Mouse (Mus musculus): ENCODE measurements at regions not wholly inside any gene's neighbourhood (a gene's known extent, or its start where the extent isn't known, plus 50 kb on each side); places are given as distances from the start of the nearest gene placed in this dataset.
A peak's percentile ranks its signal among the peaks of the same experiment; 100 is the strongest.

GRCm38 (mm10) chr3:119498711-119499110 lies 285.6 kb downstream of the Ptbp2 start:
- 19% methylated on average over 20 of the region's 20 CpGs for WGBS
- no peaks in the 10 kb centered on the region for H3K4me1 ChIP-seq (replicated peaks; ENCODE audit: insufficient read depth, low read length)
- no peaks in the 10 kb centered on the region for H3K9me3 ChIP-seq (replicated peaks; ENCODE audit: low read length)
- H3K4me3 ChIP-seq (replicated peaks; ENCODE audit: low read depth, low read length): 0 out of 2 replicates have a peak overlapping the region, but pooled peaks have one; percentile 4
- ATAC-seq (replicated peaks; ENCODE audit: low FRiP score, low read depth) (peak; percentile 77), DNase-seq (ENCODE audit: low spot score) (peak; percentile 78)
- no peak overlapping the region for H3K27ac ChIP-seq
- no peaks in the 10 kb centered on the region for H3K36me3 ChIP-seq (ENCODE audit: insufficient read depth, low read length)
- H3K4me2 ChIP-seq (ENCODE audit: low read length): peak overlapping the region; percentile 40
- H3K27me3 ChIP-seq (ENCODE audit: insufficient read depth, low read length): no peaks in the 10 kb centered on the region
- no peak overlapping the region for H3K9ac ChIP-seq (ENCODE audit: low read depth, low read length)
- no peak for TF ChIP-seq CTCF (IDR thresholded peaks at IDR 0.05; ENCODE audit: low read depth)

GRCm38 (mm10) chr3:119497880-119498279 lies 286.4 kb downstream of the Ptbp2 start:
- H3K4me1 ChIP-seq (replicated peaks; ENCODE audit: insufficient read depth, low read length): no peaks in the 10 kb centered on the region
- no peaks in the 10 kb centered on the region for H3K27me3 ChIP-seq (ENCODE audit: insufficient read depth, low read length)
- H3K4me2 ChIP-seq (ENCODE audit: low read length): no peak overlapping the region
- no peak for TF ChIP-seq CTCF (IDR thresholded peaks at IDR 0.05; ENCODE audit: low read depth)
- no peaks in the 10 kb centered on the region for H3K9me3 ChIP-seq (replicated peaks; ENCODE audit: low read length)
- WGBS: 58% methylated on average over 7 of the region's 7 CpGs
- H3K36me3 ChIP-seq (ENCODE audit: insufficient read depth, low read length): no peaks in the 10 kb centered on the region
- no peak overlapping the region for H3K27ac ChIP-seq
- ATAC-seq (replicated peaks; ENCODE audit: low FRiP score, low read depth) (no peak), DNase-seq (ENCODE audit: low spot score) (no peak)
- no peak overlapping the region for H3K9ac ChIP-seq (ENCODE audit: low read depth, low read length)
- no peak overlapping the region for H3K4me3 ChIP-seq (replicated peaks; ENCODE audit: low read depth, low read length)

DNA sequence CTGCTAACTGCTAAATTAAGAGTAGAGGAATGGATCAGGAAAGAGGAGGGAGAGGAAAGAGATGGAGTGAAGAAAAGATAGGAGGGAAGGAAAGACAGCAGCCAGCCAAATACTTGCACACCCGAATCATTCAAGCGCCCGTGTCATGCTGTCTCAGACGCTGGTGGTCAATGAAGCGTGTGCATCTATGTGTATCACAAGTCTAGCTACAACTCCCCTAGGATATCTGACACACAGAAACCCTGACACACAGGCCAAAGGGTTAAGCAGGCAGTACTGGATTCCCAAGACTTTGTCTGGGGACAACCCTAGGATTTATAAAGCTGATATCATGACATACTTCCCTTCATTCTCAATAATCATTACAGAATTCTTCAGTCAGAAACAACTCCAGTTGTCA lies 289.7 kb downstream of the Ptbp2 start:
- H3K9ac ChIP-seq (ENCODE audit: low read depth, low read length): no peak overlapping the region
- no peaks in the 10 kb centered on the region for H3K4me1 ChIP-seq (replicated peaks; ENCODE audit: insufficient read depth, low read length)
- no peak for TF ChIP-seq CTCF (IDR thresholded peaks at IDR 0.05; ENCODE audit: low read depth)
- H3K27me3 ChIP-seq (ENCODE audit: insufficient read depth, low read length): no peaks in the 10 kb centered on the region
- 41% methylated on average over 5 of the region's 5 CpGs for WGBS
- H3K4me3 ChIP-seq (replicated peaks; ENCODE audit: low read depth, low read length): no peak overlapping the region
- ATAC-seq (replicated peaks; ENCODE audit: low FRiP score, low read depth) (no peak), DNase-seq (ENCODE audit: low spot score) (no peak)
- no peaks in the 10 kb centered on the region for H3K36me3 ChIP-seq (ENCODE audit: insufficient read depth, low read length)
- no peaks in the 10 kb centered on the region for H3K9me3 ChIP-seq (replicated peaks; ENCODE audit: low read length)
- no peak overlapping the region for H3K4me2 ChIP-seq (ENCODE audit: low read length)
- no peak overlapping the region for H3K27ac ChIP-seq

GRCm38 (mm10) chr3:119492627-119493026 lies 291.6 kb downstream of the Ptbp2 start:
- WGBS: 63% methylated on average over 1 of the region's 1 CpGs
- Histone ChIP-seq H3K9me3 (replicated peaks; ENCODE audit: low read length) (no peaks in the 10 kb centered on the region), H3K9ac (ENCODE audit: low read depth, low read length) (no peak overlapping the region), H3K4me1 (replicated peaks; ENCODE audit: insufficient read depth, low read length) (no peaks in the 10 kb centered on the region), H3K4me3 (replicated peaks; ENCODE audit: low read depth, low read length) (no peak overlapping the region), H3K27me3 (ENCODE audit: insufficient read depth, low read length) (no peaks in the 10 kb centered on the region), H3K4me2 (ENCODE audit: low read length) (no peak overlapping the region), H3K36me3 (ENCODE audit: insufficient read depth, low read length) (no peaks in the 10 kb centered on the region), H3K27ac (no peak overlapping the region)
- DNase-seq (ENCODE audit: low spot score): no peak
- no peak for TF ChIP-seq CTCF (IDR thresholded peaks at IDR 0.05; ENCODE audit: low read depth)
- no peak for ATAC-seq (replicated peaks; ENCODE audit: low FRiP score, low read depth)

DNA sequence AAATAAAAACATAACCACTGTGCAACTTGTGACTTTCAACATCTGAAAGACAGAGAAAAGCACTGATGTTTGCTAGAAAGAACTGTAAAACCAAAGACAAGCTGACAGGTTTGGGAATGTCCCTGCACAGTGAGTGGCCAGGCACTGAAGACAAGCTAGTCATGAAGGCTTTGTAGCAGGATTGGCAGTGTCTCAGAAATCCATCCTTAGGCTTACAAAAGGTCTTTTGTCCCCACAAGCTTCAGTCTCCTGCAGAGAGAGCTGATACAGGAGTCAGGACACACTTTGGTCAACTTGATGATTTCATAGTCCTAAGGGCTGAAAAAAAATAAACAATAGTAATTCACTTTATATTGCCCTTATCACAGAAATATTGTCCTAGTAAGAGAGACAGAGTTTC lies 294.9 kb downstream of the Ptbp2 start:
- no peak overlapping the region for H3K4me2 ChIP-seq (ENCODE audit: low read length)
- H3K27ac ChIP-seq: no peak overlapping the region
- no peak for TF ChIP-seq CTCF (IDR thresholded peaks at IDR 0.05; ENCODE audit: low read depth)
- H3K27me3 ChIP-seq (ENCODE audit: insufficient read depth, low read length): no peaks in the 10 kb centered on the region
- H3K4me3 ChIP-seq (replicated peaks; ENCODE audit: low read depth, low read length): no peak overlapping the region
- no peak overlapping the region for H3K9ac ChIP-seq (ENCODE audit: low read depth, low read length)
- DNase-seq (ENCODE audit: low spot score) (no peak), ATAC-seq (replicated peaks; ENCODE audit: low FRiP score, low read depth) (no peak)
- no peaks in the 10 kb centered on the region for H3K36me3 ChIP-seq (ENCODE audit: insufficient read depth, low read length)
- H3K9me3 ChIP-seq (replicated peaks; ENCODE audit: low read length): no peaks in the 10 kb centered on the region
- H3K4me1 ChIP-seq (replicated peaks; ENCODE audit: insufficient read depth, low read length): no peaks in the 10 kb centered on the region

Measured in kidney, postnatal 0 days (tissue).